Mouse (Mus musculus) stomach, embryonic 16.5 days (tissue): ENCODE results near the gene 1500009L16Rik. TPM values are rescaled to one million over a fixed set of nuclear protein-coding genes. Genes with fewer than 3 reads are reported as not detected.

Experiments used
- ATAC-seq: fragments of 200-750 bp; cut with Nextera tagmentation; 2 replicates; pipeline ENCODE4 v1.8.0; 2017; ENCODE audit warnings: moderate number of reproducible peaks, moderate TSS enrichment; ENCODE audit not compliant: insufficient read depth, low FRiP score
- H3K27ac ChIP-seq: fragments of 300-500 bp; sonication (generic); 2 replicates; pipeline ENCODE4 v1.5.1; 2014; ENCODE audit warnings: low read length
- H3K27me3 ChIP-seq: fragments of 300-500 bp; sonication (generic); 2 replicates; pipeline ENCODE4 v1.6.1; 2014; ENCODE audit warnings: low read length, control low read depth, mixed read lengths; ENCODE audit not compliant: control insufficient read depth, insufficient read depth
- H3K36me3 ChIP-seq: fragments of 300-500 bp; sonication (generic); 2 replicates; pipeline ENCODE4 v1.6.1; 2014; ENCODE audit warnings: low read length; ENCODE audit not compliant: control insufficient read depth, insufficient read depth
- H3K4me1 ChIP-seq: fragments of 300-500 bp; sonication (generic); 2 replicates; pipeline ENCODE4 v1.6.1; 2014; ENCODE audit warnings: low read length, control low read depth, mixed read lengths; ENCODE audit not compliant: control insufficient read depth, insufficient read depth
- H3K4me2 ChIP-seq: fragments of 300-500 bp; sonication (generic); 2 replicates; pipeline ENCODE4 v1.6.1; 2014; ENCODE audit warnings: low read depth, low read length, mixed read lengths
- H3K4me3 ChIP-seq: fragments of 300-500 bp; sonication (generic); replicated peaks from 2 replicates; pipeline ENCODE4 v1.5.1; 2014; ENCODE audit warnings: mild to moderate bottlenecking, low read length
- H3K9ac ChIP-seq: fragments of 300-500 bp; sonication (generic); 2 replicates; pipeline ENCODE4 v1.6.1; 2014; ENCODE audit warnings: low read length
- H3K9me3 ChIP-seq: fragments of 300-500 bp; sonication (generic); replicated peaks from 2 replicates; pipeline ENCODE4 v1.6.1; 2016; ENCODE audit warnings: low read length, control low read depth; ENCODE audit not compliant: control insufficient read depth
- WGBS: fragments of 180-500 bp; shearing (Covaris S2); extraction: QIAGEN DNeasy Blood & Tissue Kit; methylation state at CpG from one replicate; pipeline ENCODE4 v1.1.7; 2014; 5-methylcytosine and 5-hydroxymethylcytosine counted together
- polyA plus RNA-seq: library from polyadenylated mRNA; unstranded; fragments of >200 nt; fragmentation: Nextera tagmentation; extraction: Ambion mirVana; gene quantifications from 2 replicates; pipeline ENCODE4 v1.2.1, GENCODE M21; 2015

1500009L16Rik gene
- 23.9 and 25.8 TPM in 2 replicates for polyA plus RNA-seq

GRCm38 (mm10) chr10:83722579-83723031 lies at the start of gene 1500009L16Rik:
1500009L16Rik (plus strand) TSS chr10:83722865.
- peak; percentile 93 for ATAC-seq
- H3K9ac ChIP-seq, result peak within 1 kb of the TSS; percentile 76
- no peak within 1 kb of the TSS for H3K27ac ChIP-seq
- peak within 1 kb of the TSS; percentile 85 for H3K4me2 ChIP-seq
- H3K36me3 ChIP-seq, result no peaks in the 10 kb centered on the region
- H3K4me1 ChIP-seq, result peaks cover 5% of the 10 kb centered on the region
- no peaks in the 10 kb centered on the region for H3K27me3 ChIP-seq
- under 1% methylated on average over 33 of the region's 37 CpGs for WGBS
- no peaks in the 10 kb centered on the region for H3K9me3 ChIP-seq
- H3K4me3 ChIP-seq, result peak within 1 kb of the TSS; percentile 67

DNA sequence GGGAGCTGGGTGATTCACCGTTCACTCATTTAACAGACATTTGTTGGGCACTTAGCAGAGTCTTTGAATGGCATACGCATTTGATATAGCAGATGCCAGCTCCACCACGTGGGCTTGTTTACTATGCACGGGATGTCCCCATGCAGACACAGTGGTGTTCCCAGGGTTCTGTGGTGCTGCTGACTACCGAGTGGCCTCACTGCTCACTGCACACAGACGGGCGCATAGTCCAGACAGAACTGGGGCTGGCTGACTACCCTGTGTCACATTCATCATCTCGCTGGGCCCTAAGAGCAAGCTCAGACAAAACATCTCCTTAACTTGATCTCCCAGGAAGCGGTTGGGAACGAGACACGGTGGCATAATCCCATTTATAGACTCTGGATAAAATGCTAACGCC lies 41.3 kb upstream of the 1500009L16Rik start:
- Histone ChIP-seq H3K4me2 (no peak overlapping the region), H3K4me1 (0 out of 2 replicates have a peak, but pooled peaks cover 3% of the 10 kb centered on the region), H3K36me3 (no peaks in the 10 kb centered on the region), H3K9me3 (no peaks in the 10 kb centered on the region), H3K27ac (no peak overlapping the region), H3K9ac (no peak overlapping the region), H3K27me3 (no peaks in the 10 kb centered on the region), H3K4me3 (no peak overlapping the region)
- no peak for ATAC-seq
- 80% methylated on average over 12 of the region's 12 CpGs for WGBS

DNA sequence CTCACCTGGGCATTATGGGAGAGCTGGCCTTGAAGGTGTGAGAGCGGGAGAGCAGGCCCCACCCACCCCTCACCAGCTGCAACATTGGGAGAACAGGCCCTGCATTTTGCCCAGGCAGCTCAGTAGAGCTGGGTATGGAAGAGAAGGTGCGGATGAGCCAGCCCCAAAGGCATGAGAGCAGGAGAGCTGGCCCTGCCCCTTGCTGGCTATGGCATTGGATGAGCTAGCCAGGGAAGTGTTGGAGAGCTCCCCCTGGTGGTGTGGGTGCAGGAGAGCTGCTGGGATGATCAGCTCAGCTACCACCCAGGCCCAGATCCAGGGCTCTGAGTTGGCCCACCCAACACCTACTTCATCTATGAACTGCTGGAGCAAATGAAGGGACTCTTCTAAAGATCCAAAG lies 34.5 kb upstream of the 1500009L16Rik start:
- Histone ChIP-seq H3K9ac (no peak overlapping the region), H3K4me3 (no peak overlapping the region), H3K27me3 (no peaks in the 10 kb centered on the region), H3K4me2 (no peak overlapping the region), H3K36me3 (no peaks in the 10 kb centered on the region), H3K9me3 (no peaks in the 10 kb centered on the region), H3K4me1 (peaks cover 3% of the 10 kb centered on the region; the same call in 1 of the 2 replicates), H3K27ac (no peak overlapping the region)
- WGBS, result 93% methylated on average over 2 of the region's 2 CpGs
- no peak for ATAC-seq

- no peak overlapping the region for H3K9ac ChIP-seq
- 62% methylated on average over 11 of the region's 11 CpGs for WGBS
- peak; percentile 47; the same call in 1 of the 2 replicates for ATAC-seq
- no peaks in the 10 kb centered on the region for H3K27me3 ChIP-seq
- no peak overlapping the region for H3K4me3 ChIP-seq
- H3K4me1 ChIP-seq, result no peaks in the 10 kb centered on the region; the same call in 1 of the 2 replicates
- no peaks in the 10 kb centered on the region for H3K9me3 ChIP-seq
- H3K36me3 ChIP-seq, result no peaks in the 10 kb centered on the region
- H3K27ac ChIP-seq, result no peak overlapping the region
- H3K4me2 ChIP-seq, result no peak overlapping the region
These were observed 30.3 kb upstream of the 1500009L16Rik start for GRCm38 (mm10) chr10:83692175-83692895.

- Histone ChIP-seq H3K27me3 (no peaks in the 10 kb centered on the region), H3K27ac (no peak overlapping the region), H3K36me3 (no peaks in the 10 kb centered on the region), H3K4me2 (no peak overlapping the region), H3K9me3 (no peaks in the 10 kb centered on the region), H3K9ac (no peak overlapping the region), H3K4me1 (no peaks in the 10 kb centered on the region; the same call in 1 of the 2 replicates), H3K4me3 (no peak overlapping the region)
- no peak for ATAC-seq
- 84% methylated on average over 4 of the region's 4 CpGs for WGBS
These were observed 26.4 kb upstream of the 1500009L16Rik start for GRCm38 (mm10) chr10:83696226-83696625.

DNA sequence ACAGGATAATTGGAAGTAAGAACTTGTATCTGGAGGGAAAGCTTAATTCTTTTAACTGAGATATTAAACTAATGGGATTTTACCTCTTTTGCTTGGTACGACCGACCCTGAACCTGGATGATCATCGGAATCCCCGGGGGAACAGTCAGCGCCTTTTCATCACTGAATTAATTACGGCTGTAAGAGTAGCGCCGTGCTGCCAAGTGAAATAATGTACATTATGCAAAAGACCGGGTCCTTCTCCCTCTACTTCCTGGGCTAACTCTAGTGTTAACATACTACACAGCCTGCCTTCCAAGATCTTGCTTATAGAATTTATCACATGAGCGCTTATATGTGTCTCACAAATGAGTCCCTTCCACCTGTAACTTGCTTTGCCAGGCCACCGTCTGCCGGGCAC lies 16.0 kb upstream of the 1500009L16Rik start:
- no peak overlapping the region for H3K4me2 ChIP-seq
- no peak for ATAC-seq
- H3K9ac ChIP-seq, result no peak overlapping the region
- no peaks in the 10 kb centered on the region for H3K36me3 ChIP-seq
- H3K9me3 ChIP-seq, result no peaks in the 10 kb centered on the region
- WGBS, result 91% methylated on average over 12 of the region's 12 CpGs
- H3K27me3 ChIP-seq, result no peaks in the 10 kb centered on the region
- H3K4me3 ChIP-seq, result no peak overlapping the region
- H3K27ac ChIP-seq, result no peak overlapping the region
- no peaks in the 10 kb centered on the region for H3K4me1 ChIP-seq

DNA sequence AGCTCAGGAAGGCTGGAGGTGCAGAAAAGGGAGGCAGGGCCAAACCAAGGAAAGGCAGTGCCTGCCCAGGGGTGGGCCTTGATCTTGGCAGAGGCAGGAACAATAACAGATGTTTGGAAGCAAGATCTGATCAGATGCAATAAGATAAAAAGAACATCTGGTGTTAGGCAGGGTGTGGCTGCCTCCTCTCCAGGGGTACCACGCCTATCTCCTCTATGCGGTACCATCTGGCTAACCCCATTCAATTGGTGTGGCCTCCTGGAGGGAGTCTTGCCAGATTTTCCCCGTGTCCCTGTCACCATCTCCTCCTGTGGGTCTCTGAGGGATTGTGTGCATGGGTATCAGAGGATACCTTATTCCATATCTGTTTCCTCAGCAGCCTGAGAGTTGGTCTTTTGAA lies 12.7 kb upstream of the 1500009L16Rik start:
- Histone ChIP-seq H3K4me1 (no peaks in the 10 kb centered on the region), H3K27me3 (no peaks in the 10 kb centered on the region), H3K4me2 (no peak overlapping the region), H3K27ac (no peak overlapping the region), H3K36me3 (no peaks in the 10 kb centered on the region), H3K9ac (no peak overlapping the region), H3K4me3 (no peak overlapping the region), H3K9me3 (no peaks in the 10 kb centered on the region)
- WGBS, result 56% methylated on average over 3 of the region's 3 CpGs
- no peak for ATAC-seq

- Histone ChIP-seq H3K4me2 (no peak overlapping the region), H3K4me1 (no peaks in the 10 kb centered on the region), H3K4me3 (no peak overlapping the region), H3K27ac (no peak overlapping the region), H3K9ac (no peak overlapping the region), H3K9me3 (no peaks in the 10 kb centered on the region), H3K36me3 (no peaks in the 10 kb centered on the region), H3K27me3 (no peaks in the 10 kb centered on the region)
- no peak for ATAC-seq
- 36% methylated on average over 10 of the region's 10 CpGs for WGBS
These were observed 10.9 kb upstream of the 1500009L16Rik start for GRCm38 (mm10) chr10:83711769-83712168.

GRCm38 (mm10) chr10:83718855-83719474 lies 3.7 kb upstream of the 1500009L16Rik start:
- H3K4me2 ChIP-seq, result no peak overlapping the region
- no peaks in the 10 kb centered on the region for H3K36me3 ChIP-seq
- ATAC-seq, result no peak
- no peaks in the 10 kb centered on the region for H3K9me3 ChIP-seq
- no peak overlapping the region for H3K9ac ChIP-seq
- H3K27ac ChIP-seq, result no peak overlapping the region
- WGBS, result 81% methylated on average over 12 of the region's 12 CpGs
- H3K27me3 ChIP-seq, result no peaks in the 10 kb centered on the region
- peaks cover 5% of the 10 kb centered on the region for H3K4me1 ChIP-seq
- no peak overlapping the region for H3K4me3 ChIP-seq
